Mouse (Mus musculus): ENCODE measurements around the gene Prpf6. TPM values are rescaled to one million over a fixed set of nuclear protein-coding genes. Genes with fewer than 3 reads are reported as not detected.

Gene Prpf6
- 60.9 TPM for total RNA-seq (2023)

DNA sequence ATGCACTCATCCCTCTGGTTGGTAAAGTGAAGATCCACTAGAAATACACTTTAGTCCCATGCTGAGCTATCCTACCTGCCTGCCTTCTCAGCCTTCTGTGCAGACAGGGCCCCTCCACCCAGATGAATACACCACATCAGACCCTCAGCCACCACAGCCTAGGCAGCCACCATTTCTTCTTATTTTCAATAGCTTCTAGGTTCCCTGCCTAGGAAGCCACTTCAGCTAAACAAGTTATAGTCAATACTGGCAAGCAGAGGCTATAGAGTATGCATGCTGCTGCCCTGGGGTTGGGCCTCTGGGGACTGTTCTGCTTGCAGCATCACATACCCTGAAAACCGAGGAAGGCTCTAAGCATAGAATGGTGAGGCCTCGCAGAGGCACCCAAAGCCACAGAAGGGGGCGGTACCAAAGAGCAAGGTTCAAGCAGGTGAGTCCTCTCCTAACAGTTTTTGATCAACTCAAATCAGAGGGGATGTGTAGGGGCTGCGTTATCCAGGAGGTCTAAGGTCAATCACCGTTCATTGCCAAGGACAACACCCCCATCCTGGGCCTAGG, at the start of gene Prpf6:
TSS of gene Prpf6 (plus strand) at position 341 of the 558 bp plus-strand sequence.

GRCm38 (mm10) chr2:181584411-181584942, 7.2 kb upstream of the Prpf6 start, which contains the start of gene Uckl1:
Uckl1 (minus strand) TSS chr2:181584892.

GRCm38 (mm10) chr2:181592231-181593041, 768 bp downstream of the Prpf6 start, which contains the start of gene Zfp512b:
Zfp512b (minus strand) TSS chr2:181592803.

GRCm38 (mm10) chr2:181598454-181599351, 7.0 kb downstream of the Prpf6 start, which contains the start of gene Samd10:
Samd10 (minus strand) TSS chr2:181599212.

DNA sequence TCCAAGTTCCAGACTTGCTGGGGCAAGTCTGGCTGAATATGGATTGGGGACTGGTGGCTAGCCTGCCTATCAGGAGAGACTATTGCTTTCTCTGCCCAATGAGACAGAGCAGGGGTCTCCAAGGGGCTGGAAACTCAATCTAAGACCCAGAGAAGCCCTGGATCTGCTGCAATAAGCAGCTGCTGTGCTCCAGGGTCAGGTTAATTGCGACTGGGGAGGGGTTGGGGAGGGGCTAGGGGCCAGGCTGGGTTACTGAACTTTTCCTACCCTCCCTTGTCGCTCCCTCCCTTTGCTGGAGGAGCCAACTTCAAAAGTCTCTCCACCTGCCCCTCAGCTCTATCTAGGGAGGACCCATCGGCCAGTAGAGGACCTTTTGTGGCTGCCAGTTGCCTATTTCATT, 65.1 kb downstream of the Prpf6 start, which contains the start of gene Gm29797:
TSS of gene Gm29797 (plus strand) at position 301 of the 400 bp plus-strand sequence.

GRCm38 (mm10) chr2:181671326-181671725, 79.7 kb downstream of the Prpf6 start, which contains the start of gene Sox18:
Sox18 (minus strand) TSS chr2:181671640.

GRCm38 (mm10) chr2:181679951-181680715, 88.5 kb downstream of the Prpf6 start, which contains the start of gene Tcea2:
Tcea2 (plus strand) TSS chr2:181680310.

DNA sequence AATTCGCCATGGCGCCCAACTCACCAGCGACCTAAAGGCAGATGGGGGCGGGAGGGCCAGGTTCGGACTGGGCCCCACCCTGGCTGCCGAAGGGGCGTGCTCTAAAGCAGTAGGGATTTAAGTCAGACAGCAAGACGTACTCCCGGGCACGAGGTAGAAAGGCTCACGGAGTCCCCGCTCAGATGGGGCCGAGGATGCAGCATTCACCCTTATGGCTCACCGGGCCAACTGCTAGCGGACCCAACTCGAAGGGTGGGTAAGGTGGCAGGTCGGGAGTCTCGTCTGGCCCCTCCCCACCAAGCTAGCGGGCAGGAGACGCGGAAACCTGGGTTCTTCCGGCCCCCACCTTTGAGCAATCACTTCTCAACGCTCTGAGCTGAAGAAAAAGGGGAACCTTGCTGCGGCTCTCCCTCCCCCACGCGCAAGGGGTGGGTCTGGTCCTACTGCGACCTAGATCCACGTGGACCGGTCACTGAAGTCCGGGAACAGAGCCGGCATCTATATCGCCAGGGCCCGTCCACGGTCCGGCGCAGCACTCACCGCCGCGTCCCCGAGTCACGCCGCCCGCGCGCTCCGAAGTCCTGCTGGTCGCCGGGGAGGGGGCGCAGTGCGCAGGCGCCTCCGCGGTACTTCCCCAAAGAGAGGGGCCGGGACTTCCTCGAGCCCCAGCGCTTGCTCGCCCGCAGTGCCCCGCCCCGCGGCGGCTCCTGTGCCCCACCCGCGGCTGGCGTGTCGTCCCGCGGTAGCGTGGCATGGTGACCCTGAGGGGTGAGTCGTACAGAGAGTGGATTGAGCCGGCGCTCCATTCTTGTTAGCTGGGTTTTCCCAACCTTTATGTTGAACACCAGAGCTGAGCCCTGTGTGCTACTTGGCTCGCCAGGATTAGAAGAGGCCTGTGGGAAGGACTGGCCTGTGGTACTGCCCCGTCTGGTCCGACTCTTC, 101.9 kb downstream of the Prpf6 start, which contains the start of gene Rgs19:
TSS of gene Rgs19 (minus strand) at position 639 of the 942 bp plus-strand sequence.

DNA sequence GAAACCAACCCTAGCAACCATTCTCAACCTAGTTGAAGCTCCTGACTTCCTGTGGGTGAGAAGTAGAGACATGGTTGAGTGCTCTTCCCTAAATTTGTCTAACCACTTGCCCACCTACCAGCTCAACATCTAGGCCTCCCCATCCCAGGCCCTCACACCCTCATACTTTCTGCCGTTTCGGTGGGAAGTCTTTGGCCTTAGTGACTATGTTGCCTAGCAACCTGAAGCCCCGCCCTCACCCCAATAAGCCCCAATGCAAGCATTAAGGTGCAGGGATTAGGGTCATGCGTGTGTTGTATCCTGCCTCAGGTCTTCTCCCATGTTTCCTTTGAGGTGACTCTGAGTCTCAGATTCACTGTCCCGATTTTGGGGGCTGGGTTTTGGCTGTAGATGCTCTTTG, 106.6 kb downstream of the Prpf6 start, which contains the start of gene Lkaaear1:
TSS of gene Lkaaear1 (minus strand) at position 202 of the 400 bp plus-strand sequence.

Other genes with a start within 250 kb of the Prpf6 start
- gene Zgpat, start 226.9 kb upstream of the Prpf6 start, total RNA-seq (2023) = 102 TPM
- 82.0 TPM for gene Arfrp1, start 226.5 kb upstream of the Prpf6 start, total RNA-seq (2023)
- 214 TPM for gene Lime1, start 211.8 kb upstream of the Prpf6 start, total RNA-seq (2023)
- gene Zbtb46, start 132.4 kb upstream of the Prpf6 start, total RNA-seq (2023) = 0.76 TPM
- gene Abhd16b, start 98.7 kb upstream of the Prpf6 start, total RNA-seq (2023) = not detected
- gene Tpd52l2, start 94.7 kb upstream of the Prpf6 start, total RNA-seq (2023) = 94.1 TPM
- gene Dnajc5, start 71.4 kb upstream of the Prpf6 start, total RNA-seq (2023) = 123 TPM
- gene Uckl1, start 7.0 kb upstream of the Prpf6 start, total RNA-seq (2023) = 108 TPM
- gene Zfp512b, start 935 bp downstream of the Prpf6 start, total RNA-seq (2023) = 62.2 TPM
- 10.6 TPM for gene Samd10, start 7.3 kb downstream of the Prpf6 start, total RNA-seq (2023)
- not detected for gene Gm29797, start 65.2 kb downstream of the Prpf6 start, total RNA-seq (2023)
- gene Sox18, start 79.8 kb downstream of the Prpf6 start, total RNA-seq (2023) = not detected
- gene Tcea2, start 88.4 kb downstream of the Prpf6 start, total RNA-seq (2023) = 20.5 TPM
- 90.7 TPM for gene Rgs19, start 102.1 kb downstream of the Prpf6 start, total RNA-seq (2023)
- gene Lkaaear1, start 106.6 kb downstream of the Prpf6 start, total RNA-seq (2023) = not detected
- gene Oprl1, start 123.1 kb downstream of the Prpf6 start, total RNA-seq (2023) = 0.62 TPM
- gene Myt1, start 171.5 kb downstream of the Prpf6 start, total RNA-seq (2023) = not detected
- 48.2 TPM for gene Pcmtd2, start 246.0 kb downstream of the Prpf6 start, total RNA-seq (2023)